Mouse (Mus musculus) A20 (cell line): ENCODE results near the gene Stat5a.

Experiments
- DNase-seq: peaks from one replicate; pipeline ENCODE4 v3.0.0-alpha.2; 2011; ENCODE audit warnings: low read depth, low spot score

Stat5a gene

DNA sequence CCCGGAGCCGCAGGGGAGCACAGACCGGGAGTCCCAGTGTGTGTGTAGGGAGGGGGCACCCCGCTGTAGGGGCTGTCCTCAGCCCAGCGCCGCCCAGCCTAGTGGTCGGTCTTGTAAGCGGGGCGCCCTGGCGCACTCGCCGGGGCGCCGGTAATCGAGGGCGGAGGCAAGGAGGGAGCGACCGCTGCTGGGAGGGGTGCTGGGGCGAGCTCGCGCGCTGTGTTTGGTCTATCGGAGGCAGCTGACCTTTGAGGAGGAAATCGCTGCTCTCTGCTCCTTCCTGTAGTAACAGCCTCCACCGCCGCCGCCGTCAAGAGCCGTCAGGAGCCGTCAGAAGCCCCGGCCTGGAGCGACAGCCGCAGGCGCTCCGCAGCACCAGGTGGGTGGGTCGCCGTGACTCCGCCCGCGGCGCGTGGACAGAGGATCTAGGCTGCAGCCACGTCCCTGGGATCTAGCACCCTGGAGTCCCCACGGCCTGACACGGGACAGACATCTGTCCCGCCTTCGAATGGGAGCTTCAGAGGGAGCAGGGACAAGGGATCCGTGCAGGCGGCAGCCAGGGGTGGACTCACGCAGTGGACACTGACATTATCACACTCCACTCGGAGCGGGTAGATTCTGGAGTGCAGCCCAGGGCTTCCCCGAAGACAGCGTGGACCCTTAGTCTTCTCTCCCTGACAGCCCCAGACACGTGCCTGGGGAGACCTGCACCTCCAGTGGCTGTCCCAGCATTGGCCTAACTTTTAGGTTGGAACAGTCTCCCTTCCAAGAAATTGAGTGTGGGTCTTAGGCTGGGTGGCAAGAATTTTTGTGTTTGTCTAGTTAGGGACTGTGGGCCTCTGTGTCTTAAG is 1.3 kb downstream of the Stat5a start:
- peak; percentile 91 for DNase-seq

DNA sequence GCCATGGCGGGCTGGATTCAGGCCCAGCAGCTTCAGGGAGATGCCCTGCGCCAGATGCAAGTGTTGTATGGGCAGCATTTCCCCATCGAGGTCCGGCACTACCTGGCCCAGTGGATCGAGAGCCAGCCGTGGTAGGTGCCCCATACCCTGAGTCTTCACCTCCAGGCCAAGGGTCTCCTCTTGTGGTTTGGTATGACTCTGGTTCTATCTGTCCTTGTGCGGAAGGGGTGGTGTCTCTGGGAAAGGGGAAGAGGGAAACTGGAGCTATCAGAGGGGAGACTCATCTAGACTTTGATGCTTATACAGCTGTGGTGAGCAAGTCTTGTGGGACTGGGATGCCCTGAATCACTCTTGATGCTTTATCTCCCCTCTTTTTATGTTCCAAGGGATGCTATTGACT is 2.2 kb downstream of the Stat5a start:
- no peak for DNase-seq

DNA sequence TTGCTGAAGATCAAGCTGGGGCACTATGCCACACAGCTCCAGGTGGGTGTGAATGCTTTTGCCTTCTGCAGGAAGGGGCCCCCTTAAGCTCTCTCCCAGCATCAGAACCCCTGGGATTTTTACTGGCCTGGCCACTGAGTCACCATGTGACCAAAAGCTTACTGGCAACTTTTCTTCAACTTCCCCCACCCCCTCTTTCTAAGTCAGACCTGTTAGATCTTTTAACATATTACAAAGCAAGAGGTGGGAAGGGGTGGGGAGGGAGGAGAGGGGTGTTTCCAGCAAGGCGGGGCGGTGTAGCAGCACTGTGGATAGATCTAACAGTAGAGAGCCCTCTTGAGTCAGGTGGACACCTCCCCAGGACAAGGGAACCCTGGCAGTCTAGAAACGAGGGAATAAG is 2.7 kb downstream of the Stat5a start:
- DNase-seq, result no peak

DNA sequence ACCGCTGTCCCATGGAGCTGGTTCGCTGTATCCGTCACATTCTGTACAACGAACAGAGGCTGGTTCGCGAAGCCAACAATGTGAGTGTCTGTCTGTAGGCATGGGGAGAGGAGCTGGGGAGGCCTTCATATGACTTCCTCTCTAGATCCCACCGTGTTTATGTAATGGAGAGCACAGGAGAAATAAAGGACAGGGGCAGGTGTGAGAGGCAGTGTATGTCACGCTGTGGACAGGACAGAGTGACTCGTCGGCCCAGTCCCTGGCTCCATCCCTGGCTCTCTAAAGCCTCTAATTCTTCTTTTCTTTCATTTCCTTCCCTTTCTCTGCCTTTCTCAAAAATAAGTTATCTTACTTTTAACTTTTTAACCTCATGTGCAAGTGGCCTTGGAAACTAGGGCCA is 4.0 kb downstream of the Stat5a start:
- DNase-seq, result no peak

DNA sequence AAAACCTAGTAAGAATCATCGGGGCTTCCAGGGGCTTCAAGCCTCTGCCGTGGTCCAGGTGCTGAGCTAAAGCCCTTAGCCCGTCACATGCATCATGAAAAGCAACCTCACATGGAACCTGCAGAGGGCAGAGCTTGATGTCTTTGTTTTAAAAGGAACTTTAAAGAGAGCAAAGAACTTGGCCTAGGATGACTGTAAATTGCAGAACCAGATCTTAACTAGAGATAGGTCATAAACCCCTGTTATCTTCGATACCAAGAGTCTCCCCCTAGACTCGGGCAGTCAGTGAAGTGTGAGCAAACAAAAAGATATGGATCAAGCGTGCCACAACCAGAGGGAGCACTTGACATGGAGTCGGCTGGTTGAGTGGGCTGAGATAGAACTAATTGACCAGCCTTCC is 6.5 kb downstream of the Stat5a start:
- DNase-seq, result no peak

DNA sequence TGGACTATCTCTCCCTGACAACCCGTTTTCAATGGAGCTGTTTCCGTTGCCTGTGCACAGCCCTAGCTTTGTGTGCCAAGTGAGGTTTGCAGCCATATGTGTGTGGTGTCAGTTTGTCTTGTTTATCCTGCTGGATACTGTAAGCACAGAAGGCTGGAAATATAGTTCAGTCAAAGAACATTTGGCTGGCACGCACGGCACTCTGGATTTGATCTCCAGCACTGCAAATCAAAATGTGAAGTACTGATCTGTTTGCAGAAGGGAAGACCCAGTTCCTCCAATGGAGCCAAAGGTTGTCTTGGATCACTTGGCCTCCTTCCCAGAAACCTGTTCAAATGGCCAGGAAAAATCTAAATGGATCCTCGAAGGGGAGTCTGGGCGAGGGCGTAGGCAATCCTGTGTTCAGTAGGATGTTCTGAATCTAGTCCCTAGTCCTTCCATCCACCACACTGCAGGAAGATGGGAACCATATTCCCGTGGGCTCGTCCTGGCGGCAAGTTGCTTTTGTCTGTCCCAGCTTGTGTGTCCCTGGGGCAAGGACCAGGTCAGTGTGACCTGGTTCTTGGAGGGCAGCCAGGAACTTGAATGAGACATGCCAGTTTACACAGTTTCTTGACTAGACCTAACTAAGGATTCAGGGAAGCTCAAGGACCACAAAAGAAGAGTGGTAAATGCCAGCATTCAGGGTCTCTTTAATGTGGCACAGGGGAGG is 11.3 kb downstream of the Stat5a start:
- no peak for DNase-seq

DNA sequence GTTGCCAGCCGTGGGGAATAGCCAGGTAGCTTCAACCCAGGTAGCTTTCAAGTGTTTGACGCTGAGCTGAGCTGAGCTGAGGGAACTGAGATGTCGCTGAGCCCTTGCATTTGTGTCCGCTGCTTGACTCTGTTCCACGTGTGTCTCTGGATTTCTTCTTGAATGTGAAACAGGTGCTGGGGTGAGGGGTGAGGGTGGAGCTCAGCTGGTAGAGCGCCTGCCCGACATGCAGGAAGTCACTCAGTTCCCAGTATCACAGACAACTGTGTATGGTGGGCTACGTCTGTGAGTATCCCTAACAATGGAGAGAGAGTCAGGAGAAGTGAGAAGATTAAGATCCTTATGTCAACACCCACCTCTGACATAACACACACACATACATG is 11.8 kb downstream of the Stat5a start:
- no peak for DNase-seq

DNA sequence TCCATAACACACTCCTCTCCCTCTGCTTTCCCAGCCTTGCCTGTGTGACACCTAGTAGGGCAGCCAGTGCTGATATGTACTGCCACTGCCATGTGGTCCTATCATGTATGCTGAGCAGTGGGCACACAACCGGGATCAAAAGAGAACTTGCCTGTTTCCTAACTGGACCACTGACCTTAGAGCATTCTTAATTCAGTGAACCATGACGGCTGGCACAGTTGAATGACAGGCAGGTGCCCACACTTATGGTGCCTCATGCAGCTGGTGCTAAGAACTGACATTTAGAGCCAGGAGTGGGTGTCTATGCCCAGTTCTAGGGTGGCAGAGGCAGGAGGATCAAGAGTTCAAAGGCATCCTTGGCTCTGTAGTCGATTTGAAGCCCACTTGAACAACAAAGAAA is 16.6 kb downstream of the Stat5a start:
- DNase-seq, result no peak

DNA sequence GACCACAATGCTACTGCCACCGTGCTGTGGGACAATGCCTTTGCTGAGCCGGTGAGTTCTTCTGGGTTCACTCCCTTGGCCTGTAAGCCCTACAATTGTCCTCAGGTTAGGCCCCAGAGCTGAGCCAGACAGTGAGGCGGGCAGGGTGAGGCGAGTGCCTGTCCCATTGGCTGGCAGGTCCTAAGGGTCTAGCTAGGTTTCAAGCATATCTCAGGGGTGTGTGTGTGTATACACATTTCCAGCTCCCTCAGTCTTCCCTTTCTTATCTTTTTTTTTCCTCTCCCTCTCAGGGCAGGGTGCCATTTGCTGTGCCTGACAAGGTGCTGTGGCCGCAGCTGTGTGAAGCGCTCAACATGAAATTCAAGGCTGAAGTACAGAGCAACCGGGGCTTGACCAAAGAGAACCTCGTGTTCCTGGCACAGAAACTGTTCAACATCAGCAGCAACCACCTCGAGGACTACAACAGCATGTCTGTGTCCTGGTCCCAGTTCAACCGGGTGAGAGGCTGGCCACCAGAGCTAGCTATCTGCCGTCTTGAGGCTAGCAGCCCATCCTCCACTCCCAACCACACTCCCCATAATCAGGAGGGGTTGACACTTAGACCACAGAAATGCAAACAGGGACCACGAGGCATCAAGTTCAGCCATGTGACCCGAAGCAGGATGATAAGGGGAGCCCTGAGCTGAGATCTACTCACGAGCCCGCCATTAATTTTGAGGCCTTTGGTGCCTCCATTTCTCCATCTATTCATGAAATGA is 20.3 kb downstream of the Stat5a start:
- DNase-seq, result no peak

DNA sequence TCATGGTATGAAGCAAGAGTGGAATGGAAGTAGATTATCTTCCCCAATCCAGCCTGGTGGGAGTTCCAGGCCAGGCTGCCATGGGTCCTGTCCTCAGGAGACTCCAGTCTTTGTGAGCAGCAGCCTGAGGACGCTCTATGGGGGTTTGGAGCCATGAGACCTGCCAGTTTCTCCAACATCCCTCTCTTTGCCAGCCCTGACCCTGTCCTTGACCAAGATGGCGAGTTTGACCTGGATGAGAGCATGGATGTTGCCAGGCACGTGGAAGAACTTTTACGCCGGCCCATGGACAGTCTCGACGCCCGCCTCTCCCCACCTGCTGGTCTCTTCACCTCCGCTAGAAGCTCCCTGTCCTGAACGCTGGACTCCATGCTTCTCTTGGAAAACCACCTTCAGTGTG is 24.5 kb downstream of the Stat5a start:
- DNase-seq, result no peak

DNA sequence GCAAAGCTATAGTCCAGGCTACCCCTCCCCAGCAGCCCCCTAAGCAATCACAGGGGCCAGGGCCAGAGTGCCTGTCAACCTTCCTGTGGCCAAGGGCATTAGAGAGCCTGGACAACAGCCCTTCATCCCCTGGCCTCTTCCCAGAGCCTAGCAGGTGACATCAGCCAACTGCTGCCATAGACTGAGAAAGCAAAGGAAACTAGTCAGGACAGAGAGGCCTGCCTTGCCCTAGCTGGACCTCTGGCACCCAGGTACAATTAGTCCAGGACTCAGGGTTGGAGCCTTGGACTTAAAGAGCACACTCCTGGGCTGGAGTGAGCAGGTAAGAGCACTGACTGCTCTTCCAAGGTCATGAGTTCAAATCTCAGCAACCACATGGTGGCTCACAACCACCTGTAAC is 26.3 kb downstream of the Stat5a start:
- no peak for DNase-seq

DNA sequence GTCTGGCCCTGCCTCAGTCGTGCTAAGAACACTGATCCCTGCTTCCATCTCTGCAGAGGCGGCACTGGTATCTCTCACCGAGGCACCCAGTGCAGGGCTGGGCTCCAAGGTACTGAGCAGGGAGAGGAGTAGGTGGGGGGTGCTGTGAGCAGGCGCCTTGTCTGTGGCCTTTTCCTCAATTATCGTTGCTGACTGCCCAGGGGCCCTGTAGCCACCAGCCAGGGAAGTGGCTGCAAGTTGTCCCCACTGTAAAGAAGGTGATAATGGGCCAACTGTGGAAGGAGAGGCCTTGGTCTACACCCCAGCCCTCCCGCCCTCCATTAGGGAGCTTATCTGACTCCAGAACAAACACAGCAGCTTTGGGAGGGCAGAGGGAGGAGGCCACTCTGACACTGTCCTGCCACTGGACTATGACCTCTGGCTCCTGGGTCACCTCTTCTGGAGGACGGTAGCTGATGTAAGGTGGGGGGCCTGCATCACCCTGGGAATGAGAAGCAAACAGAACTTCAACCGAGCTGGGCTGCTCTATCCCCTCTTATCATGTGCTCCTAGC is 27.1 kb downstream of the Stat5a start:
- no peak for DNase-seq

DNA sequence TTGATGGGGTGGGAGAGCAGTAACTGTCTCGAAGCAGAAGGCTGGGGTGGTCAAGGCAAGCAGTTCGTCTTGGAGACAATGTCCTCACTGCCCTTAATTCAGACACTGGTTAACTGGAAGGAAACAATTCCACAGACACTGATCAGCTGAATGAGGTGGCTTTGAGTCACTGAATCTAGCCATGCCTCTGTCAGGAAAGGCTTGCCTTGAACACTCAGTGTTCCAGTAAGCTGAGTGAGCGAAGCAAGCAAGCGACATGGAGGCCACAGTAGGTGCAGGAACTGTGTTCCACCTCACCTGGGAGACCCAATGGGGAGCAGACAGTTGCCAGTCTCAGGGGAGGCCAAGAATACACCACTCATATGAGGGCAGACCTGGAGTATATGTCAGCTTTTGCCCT is 28.1 kb downstream of the Stat5a start:
- no peak for DNase-seq

DNA sequence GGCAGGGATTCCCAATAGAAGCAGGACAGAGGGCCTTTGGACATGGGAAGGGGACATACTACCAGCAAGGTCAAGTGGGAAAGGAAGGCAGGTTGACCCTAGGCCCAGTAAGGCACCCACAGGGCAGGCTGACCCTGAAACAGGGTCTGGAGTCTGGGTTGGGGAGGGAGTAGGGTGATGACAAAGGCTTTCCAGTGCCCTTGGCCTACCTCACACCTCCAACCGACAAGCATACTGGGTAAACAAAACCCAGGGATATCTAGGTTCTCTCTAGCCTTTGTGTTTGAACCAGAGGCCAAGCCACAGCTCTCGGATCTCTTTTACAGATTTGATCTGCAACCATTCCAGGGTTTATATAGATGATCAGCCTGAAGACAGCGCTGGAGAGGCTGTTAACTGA is 28.6 kb downstream of the Stat5a start:
- DNase-seq, result no peak

DNA sequence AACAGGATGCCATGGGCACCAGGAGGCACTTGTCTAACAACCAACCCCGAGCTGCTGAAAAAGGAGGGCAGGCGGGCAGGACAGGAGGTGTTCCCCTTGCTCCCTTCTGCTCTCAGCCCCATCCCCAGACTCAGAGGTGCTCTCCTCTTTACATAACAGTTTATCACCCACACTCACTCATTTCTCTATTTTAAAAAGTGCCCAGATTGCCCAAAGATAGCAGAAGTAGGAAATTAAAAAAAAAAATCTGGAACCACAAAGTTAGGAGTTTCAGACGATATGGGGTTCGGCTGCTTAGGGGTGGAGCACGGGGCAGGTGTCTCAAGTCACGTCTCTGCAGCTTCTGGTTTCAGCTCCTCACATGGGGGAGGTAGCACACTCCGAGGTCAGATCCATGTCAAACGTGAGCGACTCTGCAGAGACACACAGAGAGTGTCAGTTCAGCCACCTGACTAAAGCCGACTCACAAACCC is 29.2 kb downstream of the Stat5a start:
- DNase-seq, result peak; percentile 57

DNA sequence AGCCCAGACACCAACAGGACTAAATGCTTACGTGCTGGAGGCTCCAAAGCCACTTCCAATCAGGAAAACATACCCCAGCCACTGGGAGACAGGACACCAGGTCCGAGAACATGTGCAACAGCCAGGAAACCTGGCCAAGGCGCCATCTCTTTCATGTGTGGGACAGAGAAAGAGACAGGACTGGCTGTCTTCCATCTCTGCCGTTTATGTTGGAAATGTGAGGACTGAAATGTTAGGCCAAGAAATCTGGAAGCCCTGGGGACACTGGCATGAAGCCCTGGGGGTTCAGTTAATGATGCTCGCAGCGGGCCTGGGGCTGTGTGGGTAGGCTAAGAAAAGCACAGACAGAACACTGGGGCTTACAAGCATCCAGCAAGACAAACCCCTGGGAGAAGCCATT is 31.3 kb downstream of the Stat5a start:
- DNase-seq, result no peak

DNA sequence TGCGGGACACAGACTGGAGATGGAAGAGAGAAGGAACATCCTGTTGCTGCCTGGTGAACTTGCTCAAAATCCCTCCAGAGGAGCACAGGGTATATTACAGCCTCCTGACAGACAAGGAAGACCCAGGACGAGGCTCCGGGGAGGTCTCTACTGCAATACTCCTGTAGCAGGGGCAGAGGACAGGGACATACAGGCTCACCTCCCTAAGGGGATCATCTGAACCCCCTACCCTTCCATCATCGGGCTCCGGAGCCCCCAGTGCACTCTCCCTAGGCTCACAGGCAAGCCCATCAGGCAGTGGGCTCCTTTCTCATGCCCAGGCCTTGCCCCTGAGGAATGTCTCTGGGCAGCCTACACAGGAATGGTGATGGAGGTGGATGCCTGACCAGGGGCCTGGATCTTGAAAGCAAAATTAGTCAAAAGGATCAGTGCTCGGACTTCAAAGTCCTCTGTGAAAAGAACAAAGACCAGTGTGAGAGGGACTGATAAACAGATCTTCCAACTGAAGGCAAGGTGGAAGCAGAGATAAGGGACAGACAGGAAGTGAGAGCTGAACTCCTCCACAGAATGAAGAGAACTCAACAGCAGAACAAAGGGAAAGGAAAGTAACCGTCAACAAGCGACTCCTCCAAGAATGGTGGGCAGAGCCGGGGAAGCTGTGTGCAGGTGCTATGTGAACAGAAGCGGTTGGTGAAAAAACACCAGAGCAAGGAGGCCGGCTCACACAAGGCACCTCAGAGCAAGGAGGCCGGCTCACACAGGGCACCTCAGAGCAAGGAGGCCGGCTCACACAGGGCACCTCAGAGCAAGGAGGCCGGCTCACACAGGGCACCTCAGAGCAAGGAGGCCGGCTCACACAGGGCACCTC is 32.3 kb downstream of the Stat5a start:
- DNase-seq, result no peak

DNA sequence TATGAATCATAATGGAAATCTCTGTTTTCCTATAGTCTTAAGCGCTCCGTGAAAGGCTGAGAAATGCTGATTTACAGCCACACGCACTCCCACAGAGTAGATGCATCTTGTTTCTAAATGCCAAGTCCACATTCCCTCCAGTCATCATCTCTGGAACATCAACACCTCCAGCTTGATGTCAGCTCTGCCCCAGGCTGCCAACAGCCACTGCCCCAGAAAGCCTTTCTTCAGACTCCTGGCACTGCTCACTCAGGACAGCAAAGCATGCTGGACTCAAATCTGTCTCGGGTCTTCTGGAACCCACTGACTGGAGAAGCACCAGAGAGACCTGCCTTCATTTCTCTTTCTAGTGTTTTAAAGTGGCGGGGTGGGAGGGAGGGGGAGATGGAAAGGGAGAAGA is 33.3 kb downstream of the Stat5a start:
- DNase-seq, result no peak

DNA sequence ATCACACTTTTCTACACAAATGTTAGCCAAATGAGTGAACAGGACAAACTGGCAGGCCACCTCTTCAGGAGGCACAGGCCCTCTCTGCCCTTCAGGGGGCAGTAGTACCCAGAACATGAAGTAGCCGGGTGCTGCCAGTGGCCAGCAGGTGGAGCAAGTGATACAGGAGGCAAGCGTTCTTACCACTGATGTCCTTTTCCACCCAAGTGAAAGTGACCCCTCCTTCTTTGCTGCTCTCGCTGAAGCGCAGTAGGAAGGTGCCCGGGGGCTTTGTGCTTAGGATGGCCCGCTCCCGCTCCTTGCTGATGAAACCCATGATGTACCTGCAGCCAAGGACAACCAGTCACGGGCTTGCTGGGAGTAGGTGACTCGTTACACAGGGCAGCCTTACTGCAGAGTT is 34.3 kb downstream of the Stat5a start:
- DNase-seq, result peak; percentile 91

DNA sequence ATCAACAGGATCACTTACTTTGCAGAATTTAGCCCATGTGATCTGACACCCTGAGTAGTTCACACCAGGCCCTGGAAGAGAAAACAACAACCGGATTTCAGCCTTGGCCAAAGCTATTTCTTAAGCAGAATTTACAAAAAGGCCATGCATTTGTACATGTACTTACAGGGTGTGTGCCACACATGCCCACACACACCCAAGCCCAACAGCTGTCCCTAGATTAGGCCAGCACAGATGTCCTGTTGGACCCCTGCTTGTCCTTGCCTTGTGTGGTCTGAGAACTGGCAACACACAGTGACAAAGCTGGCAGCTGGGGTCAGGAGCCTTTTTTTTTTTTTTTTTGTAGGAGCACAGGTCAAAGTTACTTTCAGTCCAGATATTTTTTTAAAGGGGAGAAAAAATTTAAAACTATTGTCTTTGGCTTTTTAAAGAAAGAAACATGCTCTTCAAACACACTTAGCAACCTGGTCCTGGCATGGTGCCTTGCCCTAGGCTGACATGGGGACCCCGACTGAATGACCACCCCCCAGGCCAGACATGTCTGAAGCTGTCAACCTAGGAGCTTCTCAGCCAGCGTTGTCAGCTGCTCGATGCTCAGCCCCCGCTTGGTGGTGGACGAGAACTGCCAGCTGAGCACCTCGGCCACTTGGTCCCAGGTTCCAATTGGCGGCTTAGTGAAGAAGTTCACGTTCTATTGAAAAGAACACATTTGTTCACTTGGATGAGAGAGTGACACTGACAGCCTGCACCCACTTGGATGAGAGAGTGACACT is 35.2 kb downstream of the Stat5a start:
- DNase-seq, result no peak
